Mouse (Mus musculus): ENCODE measurements around the gene 1700016H13Rik.
A peak's percentile ranks its signal among the peaks of the same experiment; 100 is the strongest.

The 1700016H13Rik gene

DNA sequence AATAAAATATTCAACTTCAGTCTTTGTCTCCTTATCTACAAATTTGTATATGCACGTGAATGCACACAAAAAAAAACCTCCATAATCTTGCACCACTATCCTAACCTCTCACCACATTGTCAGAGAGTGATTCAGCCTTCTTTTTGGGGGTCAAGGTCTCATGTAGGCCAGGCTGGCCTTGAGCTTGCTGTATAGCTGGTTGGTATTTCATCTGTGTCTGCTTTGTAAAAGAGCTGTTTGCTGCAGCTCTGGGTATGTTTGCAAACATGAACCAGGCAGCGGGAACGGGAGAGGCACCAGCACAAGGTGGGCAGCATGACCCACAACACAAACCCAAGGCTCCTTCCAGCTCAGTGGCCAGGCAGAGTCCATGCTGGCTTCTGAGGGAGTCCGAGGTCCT, 17.8 kb upstream of the 1700016H13Rik start:
- DNase-seq (ENCODE audit: low read depth, low spot score): no peak

GRCm38 (mm10) chr5:103671858-103672257, 16.0 kb upstream of the 1700016H13Rik start:
- no peak for DNase-seq (ENCODE audit: low read depth, low spot score)

DNA sequence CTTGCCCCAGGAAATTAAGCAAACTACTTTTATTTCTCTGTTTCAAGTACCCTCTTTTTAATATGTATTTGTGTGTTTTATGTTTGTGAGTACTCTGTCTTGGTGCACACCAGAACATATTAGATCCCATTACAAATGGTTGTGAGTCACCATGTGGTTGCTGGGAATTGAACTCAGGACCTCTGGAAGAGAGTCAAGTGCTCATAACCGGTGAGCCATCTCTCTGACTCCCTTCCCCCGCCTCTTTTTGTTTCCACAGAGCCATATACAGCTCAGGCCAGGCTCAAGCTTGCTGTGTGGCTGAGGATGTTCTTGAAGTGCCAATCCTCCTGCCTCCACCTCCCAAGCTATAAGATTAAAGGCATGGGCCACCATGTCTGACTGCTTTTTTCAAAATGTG, 10.1 kb upstream of the 1700016H13Rik start:
- no peak for DNase-seq (ENCODE audit: low read depth, low spot score)

DNA sequence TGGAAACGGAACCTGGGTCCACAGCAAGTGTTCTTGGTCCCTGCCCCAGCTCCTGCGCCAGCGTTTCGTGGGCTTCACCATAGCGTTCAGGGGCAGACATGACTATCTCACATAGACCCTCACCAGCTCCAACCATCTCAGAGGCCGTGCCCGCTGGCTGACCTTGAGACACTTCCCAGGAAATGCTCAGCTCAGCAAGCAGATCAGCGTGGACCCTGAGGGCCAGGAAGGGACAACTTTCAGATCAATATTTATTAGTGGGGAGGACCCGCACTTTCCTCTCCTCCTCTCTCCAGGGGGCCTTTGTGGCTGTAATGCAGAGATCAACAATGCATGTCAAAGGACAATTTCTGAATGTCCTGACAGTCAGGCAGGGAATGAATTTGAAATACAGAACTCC, 9.1 kb upstream of the 1700016H13Rik start:
- no peak for DNase-seq (ENCODE audit: low read depth, low spot score)

DNA sequence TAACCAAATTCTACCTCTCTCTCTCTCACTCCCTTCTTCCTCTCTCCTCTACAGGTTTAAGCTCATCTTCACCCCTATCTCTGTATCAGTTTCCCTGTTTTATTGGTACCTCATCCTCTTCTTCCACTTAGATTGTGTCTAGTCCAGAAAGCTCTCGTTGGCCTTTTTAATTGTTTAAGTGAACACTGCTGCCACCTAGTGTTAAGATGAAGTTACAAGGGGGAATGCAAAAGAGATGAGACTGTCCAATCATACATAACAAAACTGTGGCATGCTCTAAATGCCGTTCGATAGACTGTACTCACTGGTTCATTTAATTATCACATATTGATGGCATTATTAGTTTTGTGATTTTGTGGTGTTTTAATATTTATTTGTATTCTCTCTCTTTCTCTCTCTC, 3.8 kb upstream of the 1700016H13Rik start:
- DNase-seq (ENCODE audit: low read depth, low spot score): peak; percentile 66

- DNase-seq (ENCODE audit: low read depth, low spot score): peak; percentile 28
These were observed 3.1 kb upstream of the 1700016H13Rik start for GRCm38 (mm10) chr5:103658921-103659320.

DNA sequence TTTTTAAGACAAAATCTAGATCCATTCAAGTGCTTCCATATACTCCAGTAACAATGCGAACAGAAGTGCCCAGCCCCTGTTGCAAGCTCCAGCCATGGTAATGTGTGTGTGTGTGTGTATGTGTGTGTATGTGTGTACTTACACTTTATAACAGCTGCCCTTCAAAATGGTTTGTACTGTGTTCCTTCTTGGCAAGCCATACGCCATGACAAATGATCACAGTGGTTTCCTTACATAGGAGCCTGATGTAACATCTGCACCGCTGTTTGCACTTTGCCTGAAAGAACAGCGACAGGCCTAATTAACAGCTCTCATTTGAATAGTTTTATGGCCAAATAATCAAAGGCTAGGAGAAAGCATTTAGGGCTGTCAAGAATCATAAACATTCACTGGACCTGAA, 1.0 kb downstream of the 1700016H13Rik start:
- DNase-seq (ENCODE audit: low read depth, low spot score): no peak

- peak; percentile 71 for DNase-seq (ENCODE audit: low read depth, low spot score)
These were observed 1.6 kb downstream of the 1700016H13Rik start for GRCm38 (mm10) chr5:103654225-103654624.

- no peak for DNase-seq (ENCODE audit: low read depth, low spot score)
These were observed 8.5 kb downstream of the 1700016H13Rik start for GRCm38 (mm10) chr5:103647320-103647719.

DNA sequence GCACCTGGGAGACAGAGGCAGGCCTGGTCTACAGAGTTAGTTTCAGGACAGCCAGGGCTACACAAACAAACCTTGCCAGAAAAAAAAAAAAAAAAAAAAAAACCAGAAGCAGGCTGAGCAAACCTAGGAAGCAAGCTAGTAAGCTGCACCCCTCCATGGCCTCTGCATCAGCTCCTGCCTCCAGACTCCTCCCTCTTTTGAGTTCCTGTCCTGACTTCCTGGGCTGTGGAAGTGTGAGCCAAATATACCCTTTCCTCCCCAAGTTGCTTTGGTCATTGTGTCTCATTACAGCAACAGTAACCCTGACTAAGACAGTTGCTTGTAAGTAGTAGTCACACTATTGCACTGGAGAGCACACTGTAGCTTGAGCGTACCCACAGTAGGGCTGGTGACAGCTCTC, 11.6 kb downstream of the 1700016H13Rik start:
- DNase-seq (ENCODE audit: low read depth, low spot score): no peak

DNA sequence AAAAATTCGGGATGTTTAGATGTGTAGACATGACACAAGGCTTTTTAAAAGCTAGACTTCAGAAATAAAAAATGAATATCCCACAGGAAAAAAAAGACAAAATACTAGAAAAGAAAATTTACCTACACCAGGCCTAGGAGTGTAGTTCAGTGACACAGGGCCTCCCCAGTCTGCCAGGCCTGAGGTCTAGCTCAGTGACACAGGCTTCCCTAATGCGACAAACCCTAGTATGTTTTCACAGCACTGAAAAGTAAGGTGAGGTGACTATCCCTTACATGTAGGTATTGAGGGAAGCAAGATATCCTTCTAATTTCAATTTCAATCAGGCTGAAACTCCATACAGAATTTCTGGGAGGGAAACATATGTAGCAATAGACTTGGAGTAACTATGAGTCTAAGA, 18.6 kb downstream of the 1700016H13Rik start:
- DNase-seq (ENCODE audit: low read depth, low spot score): no peak

GRCm38 (mm10) chr5:103629854-103630580, 25.8 kb downstream of the 1700016H13Rik start:
- DNase-seq (ENCODE audit: low read depth, low spot score): no peak

DNA sequence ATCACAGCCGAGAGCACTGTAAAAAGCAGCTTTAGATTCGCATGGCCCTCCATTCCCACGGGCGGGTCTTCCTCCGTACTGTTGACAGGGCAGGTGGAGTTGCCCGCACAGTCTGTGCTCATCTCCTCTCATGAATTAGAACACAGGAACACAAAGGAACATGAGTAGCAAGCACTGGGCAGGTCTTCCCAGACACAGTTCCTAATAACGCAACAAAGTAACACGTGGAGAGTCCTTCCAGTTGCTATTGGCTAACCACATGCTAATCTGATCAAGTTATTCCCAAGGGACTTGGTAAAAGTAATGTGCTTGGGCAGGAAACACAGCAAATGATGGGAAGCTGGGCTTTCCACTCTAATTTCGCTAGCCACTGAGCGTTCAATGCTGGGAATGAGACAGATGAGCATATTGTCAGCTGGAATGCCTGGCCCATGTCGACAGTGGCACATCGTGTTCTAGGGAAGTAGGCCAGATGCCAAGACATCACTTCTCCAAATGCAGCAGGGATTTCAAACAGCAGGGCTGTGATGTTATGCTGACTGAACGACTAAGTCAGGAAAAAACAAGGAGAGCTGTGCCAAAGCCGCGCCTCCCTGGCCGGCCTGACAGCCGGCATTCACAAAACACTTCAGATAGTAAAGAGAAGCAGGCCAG, 26.6 kb downstream of the 1700016H13Rik start, which contains the start of gene Slc10a6:
Gene Slc10a6 (minus strand): TSS at position 293 of the 654 bp plus-strand sequence.
- no peak for DNase-seq (ENCODE audit: low read depth, low spot score)

DNA sequence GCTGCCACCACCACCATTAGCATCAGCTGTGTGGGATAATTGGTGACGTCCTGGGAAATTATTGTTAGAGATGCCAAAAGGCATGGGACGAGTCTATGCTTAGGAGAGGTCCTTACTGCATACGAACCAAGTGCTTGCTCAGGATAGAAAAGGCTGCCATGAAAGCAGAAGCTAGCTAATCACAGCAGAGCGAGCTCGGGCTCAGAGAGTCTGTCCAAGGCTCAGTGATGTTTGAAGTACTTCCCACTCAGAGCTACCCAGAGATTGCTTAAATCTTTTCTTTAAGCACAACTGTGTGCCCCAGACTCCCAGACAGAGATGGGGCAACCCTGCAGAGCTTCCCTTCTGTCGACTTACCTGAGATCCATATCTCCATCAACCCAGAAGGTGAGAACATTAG, 27.3 kb downstream of the 1700016H13Rik start:
- no peak for DNase-seq (ENCODE audit: low read depth, low spot score)

DNA sequence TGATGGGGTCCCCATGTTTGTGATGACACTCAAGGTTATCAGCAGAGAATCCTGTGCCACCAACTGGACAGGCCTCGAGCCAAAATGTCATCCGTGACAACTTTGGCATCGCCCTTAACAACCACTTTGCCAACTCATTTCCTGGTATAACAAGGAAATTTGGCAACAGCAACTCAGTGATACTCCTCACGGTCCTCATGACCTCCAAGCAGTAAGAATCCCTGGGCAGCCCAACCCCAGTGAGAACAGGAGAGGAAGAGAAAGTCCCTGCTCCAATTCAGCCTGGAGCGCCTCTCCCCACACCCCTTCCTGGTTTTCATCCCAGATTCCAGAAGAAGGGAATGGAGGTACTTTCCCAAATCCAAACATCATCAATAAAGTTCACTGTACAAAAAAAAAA, 31.0 kb downstream of the 1700016H13Rik start:
- DNase-seq (ENCODE audit: low read depth, low spot score): no peak

- DNase-seq (ENCODE audit: low read depth, low spot score): no peak
These were observed 33.5 kb downstream of the 1700016H13Rik start for GRCm38 (mm10) chr5:103622321-103622720.

- no peak for DNase-seq (ENCODE audit: low read depth, low spot score)
These were observed 35.4 kb downstream of the 1700016H13Rik start for GRCm38 (mm10) chr5:103620301-103620973.

- no peak for DNase-seq (ENCODE audit: low read depth, low spot score)
These were observed 38.6 kb downstream of the 1700016H13Rik start for GRCm38 (mm10) chr5:103617191-103617590.

DNA sequence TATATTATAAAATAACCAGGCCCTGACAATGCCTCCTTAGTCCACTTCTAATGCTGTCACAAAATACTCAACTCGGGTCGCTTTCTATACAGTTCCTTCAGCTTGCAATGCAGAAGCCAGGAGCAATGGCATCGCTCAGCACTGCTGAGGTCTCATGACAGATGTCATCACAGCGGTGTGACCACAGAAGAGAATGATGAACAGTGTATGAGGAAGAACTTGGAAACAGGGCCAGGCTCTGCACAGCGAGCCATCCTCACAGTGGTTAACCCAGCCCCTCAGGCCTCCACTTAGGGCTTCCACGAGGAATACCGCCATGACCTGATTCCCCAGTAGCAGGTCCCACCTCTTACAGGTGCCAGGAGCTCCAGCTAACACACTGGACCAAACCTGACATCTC, 41.5 kb downstream of the 1700016H13Rik start:
- DNase-seq (ENCODE audit: low read depth, low spot score): no peak

- no peak for DNase-seq (ENCODE audit: low read depth, low spot score)
These were observed 43.5 kb downstream of the 1700016H13Rik start for GRCm38 (mm10) chr5:103612316-103612715.

GRCm38 (mm10) chr5:103610856-103611472, 44.8 kb downstream of the 1700016H13Rik start:
- no peak for DNase-seq (ENCODE audit: low read depth, low spot score)

DNA sequence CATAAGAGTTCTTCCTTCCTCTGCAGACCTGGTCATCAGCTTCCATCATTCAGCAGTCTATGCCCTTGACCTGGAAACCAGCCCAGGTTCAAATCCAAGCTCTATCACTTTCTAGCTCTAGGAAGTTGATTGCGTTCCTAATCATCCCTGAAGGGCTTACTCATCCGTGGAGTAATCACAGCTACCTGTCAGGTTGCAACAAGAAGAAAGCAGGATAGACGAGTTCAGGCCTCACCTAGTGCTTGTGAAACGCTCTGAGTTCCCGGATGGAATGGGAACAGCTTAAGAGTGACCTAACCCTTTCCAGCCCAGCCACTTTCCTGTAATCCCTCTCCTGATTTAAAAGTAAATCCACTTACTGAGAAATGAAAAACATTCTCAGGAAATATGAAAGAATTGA, 45.7 kb downstream of the 1700016H13Rik start:
- no peak for DNase-seq (ENCODE audit: low read depth, low spot score)

All from forelimb bud, embryonic 11.5 days (tissue).